Mouse (Mus musculus) myocyte (in vitro differentiated cells): ENCODE measurements around the gene Prss30.
A peak's percentile ranks its signal among the peaks of the same experiment; 100 is the strongest.

Experiments used
- MYOG ChIP-seq, 3 experiments: IDR thresholded peaks; one replicate each; pipeline ENCODE4 v1.6.1; 2011; ENCODE audit warnings: control low read depth in 2 of 3, low read depth in 2 of 3, mild to moderate bottlenecking in 2 of 3; ENCODE audit not compliant: insufficient read length in 2 of 3, control insufficient read depth in 1 of 3, insufficient read depth in 1 of 3
- POLR2A ChIP-seq: IDR thresholded peaks from one replicate; pipeline ENCODE4 v1.6.1; 2011; ENCODE audit warnings: low read depth, mild to moderate bottlenecking, control low read depth, moderate library complexity; ENCODE audit not compliant: insufficient read length

- TF ChIP-seq POLR2A (no peak), MYOG (IDR thresholded peaks at IDR 0.05; ENCODE audit: control insufficient read depth in 1 of 3, insufficient read depth in 1 of 3, insufficient read length in 2 of 3, low read depth in 2 of 3) (peak in 1 of 3 experiments; percentile 47)
Observed at GRCm38 (mm10) chr17:23980297-23980909, at the start of gene Prss30.
